Comparison of ENCODE assay signal across 30 mouse cellular contexts in genomic region chr10:63053007-63053406, GRCm38 (mm10). TPM values are rescaled to one million over a fixed set of nuclear protein-coding genes. Genes with fewer than 3 reads are reported as not detected.
DNase-seq lines count a peak whose midpoint lies in the region; ATAC-seq lines count a peak whose summit lies in the region.
"Had no signal": no experiment of that assay in that cellular context is flagged by ENCODE, and none has a peak within 500 bp of the region (broad histone marks: within the 10 kb centered on the region; RNA-seq: fewer than 3 reads in every experiment).

No protein-coding gene starts in this region.

- WGBS in midbrain, embryonic 10.5 days: 75% methylated on average over 6 of the region's 6 CpGs
- 57% methylated on average over 6 of the region's 6 CpGs for WGBS in midbrain, embryonic 14.5 days

- no peak overlapping the region for H3K4me2 ChIP-seq in midbrain, embryonic 14.5 days (ENCODE audit: low read length)
- H3K4me2 ChIP-seq: embryonic facial prominence, embryonic 13.5 days; forebrain, embryonic 12.5 days; forebrain, embryonic 15.5 days; heart, embryonic 12.5 days; heart, embryonic 15.5 days; hindbrain, embryonic 13.5 days had no signal

- no peaks in the 10 kb centered on the region for H3K9me3 ChIP-seq in midbrain, embryonic 10.5 days (replicated peaks)
- no peaks in the 10 kb centered on the region for H3K9me3 ChIP-seq in midbrain, embryonic 14.5 days (ENCODE audit: control insufficient read depth, low read length)
- H3K9me3 ChIP-seq: embryonic facial prominence, embryonic 10.5 days; embryonic facial prominence, embryonic 13.5 days; forebrain, embryonic 12.5 days; forebrain, embryonic 15.5 days; G1E; heart, embryonic 12.5 days; heart, embryonic 15.5 days; hindbrain, embryonic 10.5 days; hindbrain, embryonic 13.5 days had no signal

- no peaks in the 10 kb centered on the region for H3K36me3 ChIP-seq in midbrain, embryonic 10.5 days
- H3K36me3 ChIP-seq in midbrain, embryonic 14.5 days (ENCODE audit: control insufficient read depth, insufficient read depth, low read length): no peaks in the 10 kb centered on the region
- H3K36me3 ChIP-seq: embryonic facial prominence, embryonic 10.5 days; embryonic facial prominence, embryonic 13.5 days; forebrain, embryonic 12.5 days; forebrain, embryonic 15.5 days; G1E; heart, embryonic 12.5 days; heart, embryonic 15.5 days; hindbrain, embryonic 10.5 days; hindbrain, embryonic 13.5 days had no signal

- H3K4me1 ChIP-seq in midbrain, embryonic 10.5 days: peaks cover 17% of the 10 kb centered on the region
- H3K4me1 ChIP-seq in midbrain, embryonic 14.5 days (ENCODE audit: control insufficient read depth, insufficient read depth, low read length): no peaks in the 10 kb centered on the region
- H3K4me1 ChIP-seq: embryonic facial prominence, embryonic 13.5 days; forebrain, embryonic 12.5 days; forebrain, embryonic 15.5 days; hindbrain, embryonic 13.5 days had no signal

- no peaks in the 10 kb centered on the region for H3K27me3 ChIP-seq in midbrain, embryonic 10.5 days (ENCODE audit: low read depth, poor library complexity, severe bottlenecking)
- no peaks in the 10 kb centered on the region for H3K27me3 ChIP-seq in midbrain, embryonic 14.5 days (ENCODE audit: control insufficient read depth, insufficient read depth, low read length)
- H3K27me3 ChIP-seq: embryonic facial prominence, embryonic 13.5 days; forebrain, embryonic 12.5 days; forebrain, embryonic 15.5 days; heart, embryonic 12.5 days; heart, embryonic 15.5 days; hindbrain, embryonic 13.5 days had no signal

- 0 out of 2 replicates have a peak overlapping the region, but pooled peaks have one; percentile 13 for H3K27ac ChIP-seq in midbrain, embryonic 10.5 days (replicated peaks)
- H3K27ac ChIP-seq in midbrain, embryonic 14.5 days (replicated peaks; ENCODE audit: low read depth, low read length): no peak overlapping the region
- H3K27ac ChIP-seq: embryonic facial prominence, embryonic 10.5 days; embryonic facial prominence, embryonic 13.5 days; forebrain, embryonic 12.5 days; forebrain, embryonic 15.5 days; heart, embryonic 15.5 days; hindbrain, embryonic 10.5 days; hindbrain, embryonic 13.5 days had no signal

- no peak overlapping the region for H3K4me3 ChIP-seq in midbrain, embryonic 10.5 days
- no peak overlapping the region for H3K4me3 ChIP-seq in midbrain, embryonic 14.5 days (replicated peaks; ENCODE audit: low read depth, low read length)
- H3K4me3 ChIP-seq: embryonic facial prominence, embryonic 10.5 days; embryonic facial prominence, embryonic 13.5 days; forebrain, embryonic 12.5 days; forebrain, embryonic 15.5 days; heart, embryonic 12.5 days; heart, embryonic 15.5 days; hindbrain, embryonic 10.5 days; hindbrain, embryonic 13.5 days had no signal

- H3K9ac ChIP-seq in midbrain, embryonic 14.5 days (replicated peaks; ENCODE audit: low read length): no peak overlapping the region
- H3K9ac ChIP-seq: embryonic facial prominence, embryonic 13.5 days; forebrain, embryonic 12.5 days; forebrain, embryonic 15.5 days; heart, embryonic 12.5 days; heart, embryonic 15.5 days; hindbrain, embryonic 13.5 days had no signal

- no peak for ATAC-seq in midbrain, embryonic 14.5 days (ENCODE audit: low FRiP score, low TSS enrichment)
- no peak for ATAC-seq in erythroblast, adult 5-6 weeks (replicated peaks; ENCODE audit: low FRiP score, poor library complexity, severe bottlenecking)
- ATAC-seq: forebrain, embryonic 15.5 days; hindbrain, embryonic 16.5 days; intestine, embryonic 16.5 days had no signal

- DNase-seq in midbrain, embryonic 10.5 days (ENCODE audit: low spot score): no peak
- DNase-seq in midbrain, embryonic 14.5 days: no peak
- peak; percentile 8 for DNase-seq in urinary bladder, postnatal 25 days (ENCODE audit: low spot score)
- DNase-seq in urinary bladder, adult 2 months (ENCODE audit: low spot score): no peak
- DNase-seq in NIH3T3 (ENCODE audit: low read depth): peak; percentile 19
- no peak for DNase-seq in adrenal gland, postnatal 36 days
- DNase-seq: adrenal gland, postnatal 14 days; B cell, adult 2 months; cerebellum, adult 11-12 months; cerebellum, adult 8-10 months; cerebellum, postnatal 10 days; cerebellum, postnatal 36 days; embryo, embryonic 11 days; gastrocnemius, postnatal 25 days; heart, adult 18-20 months; heart, postnatal 10 days; heart, postnatal 36 days had no signal

RNA-seq across cellular contexts. Expression of gene Pbld1, which starts 7.0 kb away (rescaled TPM):
- polyA plus RNA-seq in midbrain, embryonic 10.5 days (2016; fragmentation: Nextera tagmentation; extraction: Ambion mirVana): 1.3 and 1.5 TPM in 2 replicates
- 0.58 and 0.93 TPM in 2 replicates for polyA plus RNA-seq in midbrain, embryonic 14.5 days (2014; fragmentation: Nextera tagmentation; extraction: Ambion mirVana)
- 4.4 and 4.6 TPM in 2 replicates for polyA plus RNA-seq in urinary bladder, adult 2 months (2012; rRNA removed)
- 1 to 10 TPM; 2.3 to 4.4 TPM for total RNA-seq in adrenal gland, postnatal 36 days (2021)
- not detected in 2 replicates for total RNA-seq in erythroblast, adult 5-6 weeks (2015; ENCODE audit: low replicate concordance)
- not detected in 2 replicates for total RNA-seq in erythroblast, adult 5-6 weeks (2017; ENCODE audit: low replicate concordance)
- polyA plus RNA-seq: G1E had no signal

RNA-seq across cellular contexts. Expression of gene Pbld2, which starts 28.9 kb away (rescaled TPM):
- polyA plus RNA-seq in midbrain, embryonic 10.5 days (2016; fragmentation: Nextera tagmentation; extraction: Ambion mirVana): 0.89 and 1.1 TPM in 2 replicates
- polyA plus RNA-seq in midbrain, embryonic 14.5 days (2014; fragmentation: Nextera tagmentation; extraction: Ambion mirVana): 0.79 and 0.89 TPM in 2 replicates
- 3.6 and 4.7 TPM in 2 replicates for polyA plus RNA-seq in urinary bladder, adult 2 months (2012; rRNA removed)
- total RNA-seq in adrenal gland, postnatal 36 days (2021): 1 to 10 TPM; 4.0 to 5.3 TPM
- not detected in 2 replicates for total RNA-seq in erythroblast, adult 5-6 weeks (2015; ENCODE audit: low replicate concordance)
- total RNA-seq in erythroblast, adult 5-6 weeks (2017; ENCODE audit: low replicate concordance): not detected in 2 replicates
- total RNA-seq: G1E had no signal
- polyA plus RNA-seq: G1E had no signal

RNA-seq across cellular contexts. Expression of gene Hnrnph3, which starts 29.0 kb away (rescaled TPM):
- 215 and 228 TPM in 2 replicates for polyA plus RNA-seq in midbrain, embryonic 10.5 days (2016; fragmentation: Nextera tagmentation; extraction: Ambion mirVana)
- polyA plus RNA-seq in midbrain, embryonic 14.5 days (2014; fragmentation: Nextera tagmentation; extraction: Ambion mirVana): 101 TPM in 2 replicates
- 55.0 and 73.1 TPM in 2 replicates for polyA plus RNA-seq in urinary bladder, adult 2 months (2012; rRNA removed)
- total RNA-seq in adrenal gland, postnatal 36 days (2021): 10 to 100 TPM; 39.1 to 54.9 TPM
- 6.1 and 13.6 TPM in 2 replicates for total RNA-seq in erythroblast, adult 5-6 weeks (2015; ENCODE audit: low replicate concordance)
- 7.6 and 27.6 TPM in 2 replicates for total RNA-seq in erythroblast, adult 5-6 weeks (2017; ENCODE audit: low replicate concordance)

RNA-seq across cellular contexts. Expression of gene Atoh7, which starts 46.4 kb away (rescaled TPM):
- polyA plus RNA-seq in midbrain, embryonic 10.5 days (2016; fragmentation: Nextera tagmentation; extraction: Ambion mirVana): 0.25 and 1.1 TPM in 2 replicates
- 1.4 and 2.5 TPM in 2 replicates for polyA plus RNA-seq in midbrain, embryonic 14.5 days (2014; fragmentation: Nextera tagmentation; extraction: Ambion mirVana)
- 0.06 and 0.07 TPM in 2 replicates for polyA plus RNA-seq in urinary bladder, adult 2 months (2012; rRNA removed)
- total RNA-seq in adrenal gland, postnatal 36 days (2021): not detected
- not detected in 2 replicates for total RNA-seq in erythroblast, adult 5-6 weeks (2015; ENCODE audit: low replicate concordance)
- total RNA-seq in erythroblast, adult 5-6 weeks (2017; ENCODE audit: low replicate concordance): not detected in 2 replicates
- total RNA-seq: adrenal gland, adult 18-20 months; adrenal gland, postnatal 14 days; G1E; gastrocnemius, postnatal 25 days; heart, adult 18-20 months; heart, postnatal 10 days; heart, postnatal 36 days had no signal
- polyA plus RNA-seq: embryonic facial prominence, embryonic 13.5 days; G1E; heart, embryonic 12.5 days; heart, embryonic 15.5 days; intestine, embryonic 16.5 days had no signal

Comparison
In these comparisons a context has a peak if more than half of its experiments do, and no peak if none do; other contexts are left out.
1. DNase-seq: peak in urinary bladder, postnatal 25 days (single experiment) and NIH3T3 (single experiment); none in midbrain, embryonic 10.5 days (single experiment), midbrain, embryonic 14.5 days (single experiment), urinary bladder, adult 2 months (single experiment) and adrenal gland, postnatal 36 days (0 of 2).